Mouse (Mus musculus): ENCODE data around the gene Neurl4.

DNA sequence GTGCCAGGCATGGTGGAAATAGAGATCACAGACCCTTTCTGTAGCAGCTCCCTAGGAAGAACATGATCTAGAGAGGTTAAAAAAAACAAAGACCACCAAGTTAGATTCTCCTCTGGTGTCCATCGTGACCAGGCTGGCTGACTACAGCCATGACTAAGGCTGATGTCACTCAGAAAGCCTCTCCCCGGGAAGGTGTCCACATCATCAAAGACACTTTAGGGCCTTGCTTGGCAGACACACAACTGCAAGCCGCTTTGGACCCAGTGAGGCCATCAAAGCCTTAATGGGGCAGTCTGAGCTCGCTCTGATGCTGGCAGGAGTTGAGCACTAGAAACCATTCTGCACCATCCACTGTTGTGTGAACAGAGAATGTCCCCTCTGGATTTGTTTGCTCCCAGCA, 28.4 kb upstream of the Neurl4 start:
- no peak for TF ChIP-seq CTCF (IDR thresholded peaks at IDR 0.05; ENCODE audit: low read depth)
- no peak for TF ChIP-seq EP300 (IDR thresholded peaks at IDR 0.05; ENCODE audit: low read depth)

Measured in heart, postnatal 0 days (tissue).